Mouse (Mus musculus): ENCODE measurements around the gene Pla2g3. TPM values are rescaled to one million over a fixed set of nuclear protein-coding genes. Genes with fewer than 3 reads are reported as not detected.

Gene Pla2g3
- total and polyA plus RNA-seq, 2 experiments from 2014 or later, result 11.9 to 26.2 TPM

DNA sequence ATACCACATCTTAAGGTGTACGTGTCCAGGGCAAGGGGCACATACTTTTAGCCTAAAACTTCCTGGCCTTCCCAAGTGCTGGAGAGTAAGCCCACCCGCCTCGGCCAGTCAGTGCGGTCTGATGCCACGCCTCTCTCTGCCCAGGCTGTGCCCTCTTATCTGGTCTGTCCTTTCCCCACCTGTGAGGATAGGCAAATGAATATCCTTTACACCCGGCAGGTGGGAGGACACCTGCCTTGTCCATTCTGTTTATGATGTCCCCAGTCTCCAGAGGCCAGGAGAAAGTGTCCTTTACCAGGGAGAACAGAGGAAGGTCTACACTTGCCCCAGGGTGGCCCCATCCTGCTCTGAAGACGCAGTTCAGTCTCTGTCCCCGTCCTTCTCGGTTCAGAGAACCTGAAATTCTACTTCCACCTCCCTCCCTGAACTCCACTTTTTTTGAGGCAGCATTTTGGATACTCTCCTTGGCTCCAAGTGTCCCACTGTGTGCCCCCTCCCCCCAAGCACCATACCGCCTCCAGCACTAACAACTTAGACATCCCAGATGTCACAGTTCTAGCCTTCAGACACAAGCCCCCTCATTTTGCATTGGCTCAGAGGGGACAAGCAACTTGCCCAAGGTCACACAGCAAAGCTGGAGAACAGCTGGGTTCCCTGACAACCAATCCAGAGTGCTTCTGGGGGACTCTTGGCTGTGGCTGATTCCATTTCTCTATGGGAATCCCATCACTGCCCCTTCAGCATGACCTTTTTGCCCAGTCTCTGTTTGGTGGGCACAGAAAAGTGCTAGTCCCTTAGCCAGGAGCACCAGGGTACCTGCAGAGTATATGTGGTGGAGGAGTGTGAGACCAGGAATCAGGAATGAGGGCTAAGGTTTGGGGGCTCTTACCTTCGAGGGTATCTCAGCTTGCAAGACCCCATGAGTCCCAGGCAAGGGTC is 15.9 kb downstream of the Pla2g3 start:
- WGBS, result 67% methylated on average over 11 of the region's 11 CpGs

GRCm38 (mm10) chr11:3508226-3508625 is 20.1 kb downstream of the Pla2g3 start:
- Histone ChIP-seq H3K9me3 (ENCODE audit: low read length) (no peaks in the 10 kb centered on the region), H3K4me3 (ENCODE audit: low read depth, low read length) (no peak overlapping the region), H3K27me3 (ENCODE audit: insufficient read depth, low read length) (no peaks in the 10 kb centered on the region), H3K4me1 (ENCODE audit: insufficient read depth) (no peaks in the 10 kb centered on the region), H3K36me3 (ENCODE audit: insufficient read depth) (no peaks in the 10 kb centered on the region), H3K4me2 (ENCODE audit: low read depth) (no peak overlapping the region), H3K27ac (ENCODE audit: low read depth, low read length) (no peak overlapping the region), H3K9ac (no peak overlapping the region)
- no peak for TF ChIP-seq CTCF (IDR thresholded peaks at IDR 0.05; ENCODE audit: low read depth)
- 50% methylated on average over 7 of the region's 7 CpGs for WGBS
- ATAC-seq, result no peak
- DNase-seq, result no peak

More for the DNA sequence above, 15.9 kb downstream of the Pla2g3 start:
- DNase-seq (no peak), ATAC-seq (peak; percentile 23; the same call in 1 of the 2 replicates)
- TF ChIP-seq CTCF (IDR thresholded peaks at IDR 0.05; ENCODE audit: low read depth), result no peak
- H3K9me3 ChIP-seq (ENCODE audit: low read length), result no peaks in the 10 kb centered on the region
- H3K4me2 ChIP-seq (ENCODE audit: low read depth), result peak overlapping the region; percentile 44
- H3K36me3 ChIP-seq (ENCODE audit: insufficient read depth), result no peaks in the 10 kb centered on the region
- H3K27ac ChIP-seq (ENCODE audit: low read depth, low read length), result no peak overlapping the region
- peak overlapping the region; percentile 35 for H3K4me3 ChIP-seq (ENCODE audit: low read depth, low read length)
- H3K4me1 ChIP-seq (ENCODE audit: insufficient read depth), result no peaks in the 10 kb centered on the region
- H3K27me3 ChIP-seq (ENCODE audit: insufficient read depth, low read length), result no peaks in the 10 kb centered on the region
- H3K9ac ChIP-seq, result peak overlapping the region; percentile 51

DNA sequence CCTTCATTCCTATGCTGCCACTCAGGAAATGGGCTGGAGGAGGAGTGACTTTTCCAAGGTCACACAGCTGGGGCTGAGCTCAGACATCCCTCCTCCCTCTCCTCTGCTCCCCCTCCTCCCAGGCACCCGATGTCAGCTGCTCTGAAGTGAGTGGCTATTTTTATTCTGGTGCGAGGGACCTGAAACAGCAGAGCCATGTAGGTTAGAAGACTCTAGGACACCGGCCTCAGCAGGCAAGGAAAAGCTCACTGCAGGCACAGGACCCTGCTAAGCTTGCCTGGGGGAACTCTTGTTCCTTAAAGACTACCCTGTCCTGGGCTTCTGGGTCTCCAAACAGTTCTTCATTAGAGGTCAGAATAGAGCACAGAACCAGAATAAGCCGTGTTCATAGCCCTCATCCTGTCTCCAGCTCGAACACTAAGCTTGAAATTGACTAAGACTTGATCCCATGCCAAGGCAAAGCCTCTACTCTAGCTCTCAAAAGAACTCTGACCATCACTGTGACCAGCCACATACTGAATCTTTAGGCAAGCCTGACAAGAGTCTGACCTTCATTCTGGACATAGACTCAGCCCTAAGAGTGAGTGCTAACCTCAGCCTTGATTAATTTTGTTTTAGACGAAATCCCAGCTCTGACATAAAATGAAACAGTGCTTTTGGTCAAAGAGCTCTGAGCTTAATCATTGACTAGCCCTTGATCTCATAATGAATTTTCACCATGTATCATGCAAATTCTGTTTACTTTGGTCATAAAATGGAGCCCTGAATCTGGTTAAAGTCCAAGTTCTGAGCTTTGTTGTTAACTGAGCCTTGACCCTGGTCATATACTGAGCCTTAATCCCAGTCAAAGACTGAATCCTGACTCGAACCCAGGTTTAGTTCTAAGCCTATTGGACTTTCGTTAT is 21.3 kb downstream of the Pla2g3 start:
- Histone ChIP-seq H3K9ac (no peak overlapping the region), H3K27ac (ENCODE audit: low read depth, low read length) (no peak overlapping the region), H3K4me1 (ENCODE audit: insufficient read depth) (0 out of 2 replicates have a peak, but pooled peaks cover 7% of the 10 kb centered on the region), H3K4me3 (ENCODE audit: low read depth, low read length) (no peak overlapping the region), H3K27me3 (ENCODE audit: insufficient read depth, low read length) (no peaks in the 10 kb centered on the region), H3K9me3 (ENCODE audit: low read length) (no peaks in the 10 kb centered on the region), H3K36me3 (ENCODE audit: insufficient read depth) (no peaks in the 10 kb centered on the region), H3K4me2 (ENCODE audit: low read depth) (no peak overlapping the region)
- 68% methylated on average over 8 of the region's 8 CpGs for WGBS
- TF ChIP-seq CTCF (IDR thresholded peaks at IDR 0.05; ENCODE audit: low read depth), result no peak
- no peak for ATAC-seq
- DNase-seq, result no peak

- Histone ChIP-seq H3K27me3 (ENCODE audit: insufficient read depth, low read length) (no peaks in the 10 kb centered on the region), H3K9me3 (ENCODE audit: low read length) (no peaks in the 10 kb centered on the region), H3K9ac (no peak overlapping the region), H3K4me1 (ENCODE audit: insufficient read depth) (0 out of 2 replicates have a peak, but pooled peaks cover 7% of the 10 kb centered on the region), H3K36me3 (ENCODE audit: insufficient read depth) (no peaks in the 10 kb centered on the region), H3K4me3 (ENCODE audit: low read depth, low read length) (no peak overlapping the region), H3K4me2 (ENCODE audit: low read depth) (no peak overlapping the region), H3K27ac (ENCODE audit: low read depth, low read length) (no peak overlapping the region)
- ATAC-seq (no peak), DNase-seq (no peak)
- 76% methylated on average over 2 of the region's 2 CpGs for WGBS
- TF ChIP-seq CTCF (IDR thresholded peaks at IDR 0.05; ENCODE audit: low read depth), result no peak
Observed at GRCm38 (mm10) chr11:3510321-3510720, 22.2 kb downstream of the Pla2g3 start.

DNA sequence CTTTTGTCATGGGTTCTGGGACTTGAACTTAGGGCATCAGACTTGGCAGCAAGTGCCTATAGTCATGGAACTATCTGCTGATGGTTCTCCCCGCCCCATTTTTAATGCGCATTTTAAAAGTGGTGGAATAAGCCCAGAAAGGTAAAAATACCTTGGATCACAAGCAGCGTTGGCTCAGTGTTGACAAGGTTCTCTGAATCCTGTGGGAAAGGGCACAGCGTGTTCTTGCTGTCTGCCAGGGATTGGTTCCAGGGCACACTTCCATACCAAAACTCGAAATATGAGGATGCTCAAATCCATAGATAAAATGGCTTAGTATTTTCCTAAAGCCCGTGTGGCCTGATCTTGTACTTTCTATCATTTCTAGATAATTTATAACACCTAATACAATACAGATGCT is 25.2 kb downstream of the Pla2g3 start:
- H3K4me1 ChIP-seq (ENCODE audit: insufficient read depth), result 0 out of 2 replicates have a peak, but pooled peaks cover 10% of the 10 kb centered on the region
- 91% methylated on average over 6 of the region's 6 CpGs for WGBS
- ATAC-seq (no peak), DNase-seq (no peak)
- H3K27ac ChIP-seq (ENCODE audit: low read depth, low read length), result no peak overlapping the region
- no peaks in the 10 kb centered on the region for H3K27me3 ChIP-seq (ENCODE audit: insufficient read depth, low read length)
- H3K4me2 ChIP-seq (ENCODE audit: low read depth), result no peak overlapping the region
- no peak overlapping the region for H3K4me3 ChIP-seq (ENCODE audit: low read depth, low read length)
- no peak for TF ChIP-seq CTCF (IDR thresholded peaks at IDR 0.05; ENCODE audit: low read depth)
- no peak overlapping the region for H3K9ac ChIP-seq
- no peaks in the 10 kb centered on the region for H3K9me3 ChIP-seq (ENCODE audit: low read length)
- no peaks in the 10 kb centered on the region for H3K36me3 ChIP-seq (ENCODE audit: insufficient read depth)

GRCm38 (mm10) chr11:3514529-3515054 is 26.5 kb downstream of the Pla2g3 start, which contains the start of gene Selenom:
Selenom (plus strand) TSS chr11:3514684.
- DNase-seq (peak; percentile 90), ATAC-seq (peak; percentile 81)
- peak; percentile 96 for TF ChIP-seq CTCF (IDR thresholded peaks at IDR 0.05; ENCODE audit: low read depth)
- Histone ChIP-seq H3K27me3 (ENCODE audit: insufficient read depth, low read length) (no peaks in the 10 kb centered on the region), H3K27ac (ENCODE audit: low read depth, low read length) (peak within 1 kb of the TSS; percentile 45; the same call in 1 of the 2 replicates), H3K9me3 (ENCODE audit: low read length) (no peaks in the 10 kb centered on the region), H3K9ac (peak within 1 kb of the TSS; percentile 58), H3K4me3 (ENCODE audit: low read depth, low read length) (peak within 1 kb of the TSS; percentile 54), H3K4me1 (ENCODE audit: insufficient read depth) (0 out of 2 replicates have a peak, but pooled peaks cover 10% of the 10 kb centered on the region), H3K4me2 (ENCODE audit: low read depth) (peak within 1 kb of the TSS; percentile 72), H3K36me3 (ENCODE audit: insufficient read depth) (no peaks in the 10 kb centered on the region; the same call in 1 of the 2 replicates)
- WGBS, result under 1% methylated on average over 26 of the region's 26 CpGs

Data from forebrain, postnatal 0 days (tissue).